Mouse (Mus musculus): ENCODE data around the gene 1600002K03Rik. TPM values are rescaled to one million over a fixed set of nuclear protein-coding genes. Genes with fewer than 3 reads are reported as not detected.

Gene 1600002K03Rik
- polyA plus RNA-seq, 1 experiment from 2014 or later, result 15.3 TPM

- 50% methylated on average over 6 of the region's 6 CpGs for WGBS
- Histone ChIP-seq H3K9me3 (ENCODE audit: low read length) (no peaks in the 10 kb centered on the region), H3K27ac (ENCODE audit: low read length) (no peak overlapping the region), H3K4me1 (ENCODE audit: insufficient read depth, low read length) (peaks cover 15% of the 10 kb centered on the region), H3K4me2 (replicated peaks; ENCODE audit: low read depth, low read length) (peak overlapping the region; percentile 71), H3K36me3 (ENCODE audit: insufficient read depth, low read length) (peaks cover 3% of the 10 kb centered on the region; the same call in 1 of the 2 replicates), H3K4me3 (ENCODE audit: low read length) (peak overlapping the region; percentile 53), H3K9ac (replicated peaks; ENCODE audit: low read length) (peak overlapping the region; percentile 75), H3K27me3 (ENCODE audit: insufficient read depth, low read length) (no peaks in the 10 kb centered on the region)
- no peak for ATAC-seq (ENCODE audit: low FRiP score, low TSS enrichment)
These were observed 7.5 kb downstream of the 1600002K03Rik start for GRCm38 (mm10) chr10:80180288-80180687.

GRCm38 (mm10) chr10:80180823-80181222, 8.1 kb downstream of the 1600002K03Rik start:
- Histone ChIP-seq H3K9ac (replicated peaks; ENCODE audit: low read length) (peak overlapping the region; percentile 75), H3K9me3 (ENCODE audit: low read length) (no peaks in the 10 kb centered on the region), H3K4me2 (replicated peaks; ENCODE audit: low read depth, low read length) (peak overlapping the region; percentile 71), H3K4me1 (ENCODE audit: insufficient read depth, low read length) (peaks cover 15% of the 10 kb centered on the region), H3K27ac (ENCODE audit: low read length) (no peak overlapping the region), H3K36me3 (ENCODE audit: insufficient read depth, low read length) (peaks cover 3% of the 10 kb centered on the region; the same call in 1 of the 2 replicates), H3K27me3 (ENCODE audit: insufficient read depth, low read length) (no peaks in the 10 kb centered on the region; the same call in 1 of the 2 replicates), H3K4me3 (ENCODE audit: low read length) (peak overlapping the region; percentile 53; the same call in 1 of the 2 replicates)
- 38% methylated on average over 5 of the region's 5 CpGs for WGBS
- no peak for ATAC-seq (ENCODE audit: low FRiP score, low TSS enrichment)

DNA sequence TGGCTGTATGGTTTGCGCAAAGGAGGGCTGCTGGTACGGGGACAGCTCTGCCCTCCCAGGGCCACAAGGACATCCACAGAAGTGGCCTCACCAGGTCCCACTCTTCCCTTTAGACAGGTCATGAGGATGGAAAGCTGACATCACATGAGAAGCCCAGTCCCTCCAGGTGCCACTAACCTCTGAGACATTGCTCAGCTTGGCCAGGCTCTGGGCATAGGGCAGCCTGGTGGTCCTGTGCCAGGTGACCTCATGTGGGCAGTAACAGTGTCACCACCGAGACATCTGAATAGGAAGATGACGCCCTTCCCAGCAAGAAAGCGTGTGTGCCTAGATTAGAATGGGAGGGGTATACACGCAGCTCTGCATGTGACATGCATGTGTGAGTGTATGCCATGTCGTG, 9.8 kb downstream of the 1600002K03Rik start:
- Histone ChIP-seq H3K4me3 (ENCODE audit: low read length) (no peak overlapping the region), H3K4me2 (replicated peaks; ENCODE audit: low read depth, low read length) (no peak overlapping the region), H3K27ac (ENCODE audit: low read length) (no peak overlapping the region), H3K4me1 (ENCODE audit: insufficient read depth, low read length) (peaks cover 15% of the 10 kb centered on the region), H3K27me3 (ENCODE audit: insufficient read depth, low read length) (no peaks in the 10 kb centered on the region; the same call in 1 of the 2 replicates), H3K9ac (replicated peaks; ENCODE audit: low read length) (no peak overlapping the region), H3K9me3 (ENCODE audit: low read length) (no peaks in the 10 kb centered on the region), H3K36me3 (ENCODE audit: insufficient read depth, low read length) (peaks cover 3% of the 10 kb centered on the region; the same call in 1 of the 2 replicates)
- no peak for ATAC-seq (ENCODE audit: low FRiP score, low TSS enrichment)
- 88% methylated on average over 7 of the region's 7 CpGs for WGBS

DNA sequence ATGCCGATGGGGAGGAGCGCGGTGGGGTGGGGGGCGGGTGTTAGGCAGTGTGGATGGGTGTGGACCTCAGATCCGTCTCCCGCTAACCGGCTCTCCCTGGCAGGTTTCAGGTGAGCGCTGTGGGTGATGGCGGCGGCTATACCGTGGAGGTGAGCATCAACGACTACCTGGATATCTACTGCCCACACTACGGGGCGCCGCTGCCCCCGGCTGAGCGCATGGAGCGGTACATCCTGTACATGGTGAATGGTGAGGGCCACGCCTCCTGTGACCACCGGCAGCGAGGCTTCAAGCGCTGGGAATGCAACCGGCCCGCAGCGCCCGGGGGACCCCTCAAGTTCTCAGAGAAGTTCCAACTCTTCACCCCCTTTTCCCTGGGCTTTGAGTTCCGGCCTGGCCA, 13.9 kb downstream of the 1600002K03Rik start:
- Histone ChIP-seq H3K4me1 (ENCODE audit: insufficient read depth, low read length) (peaks cover 12% of the 10 kb centered on the region), H3K36me3 (ENCODE audit: insufficient read depth, low read length) (peaks cover 5% of the 10 kb centered on the region; the same call in 1 of the 2 replicates), H3K4me2 (replicated peaks; ENCODE audit: low read depth, low read length) (no peak overlapping the region), H3K9me3 (ENCODE audit: low read length) (no peaks in the 10 kb centered on the region), H3K4me3 (ENCODE audit: low read length) (no peak overlapping the region), H3K27me3 (ENCODE audit: insufficient read depth, low read length) (peaks cover 31% of the 10 kb centered on the region), H3K27ac (ENCODE audit: low read length) (no peak overlapping the region), H3K9ac (replicated peaks; ENCODE audit: low read length) (no peak overlapping the region)
- ATAC-seq (ENCODE audit: low FRiP score, low TSS enrichment), result no peak
- 40% methylated on average over 27 of the region's 27 CpGs for WGBS

GRCm38 (mm10) chr10:80187739-80188138, 15.0 kb downstream of the 1600002K03Rik start:
- no peak for ATAC-seq (ENCODE audit: low FRiP score, low TSS enrichment)
- Histone ChIP-seq H3K36me3 (ENCODE audit: insufficient read depth, low read length) (0 out of 2 replicates have a peak, but pooled peaks cover 2% of the 10 kb centered on the region), H3K4me1 (ENCODE audit: insufficient read depth, low read length) (peaks cover 12% of the 10 kb centered on the region), H3K4me3 (ENCODE audit: low read length) (no peak overlapping the region), H3K27ac (ENCODE audit: low read length) (no peak overlapping the region), H3K9me3 (ENCODE audit: low read length) (no peaks in the 10 kb centered on the region), H3K4me2 (replicated peaks; ENCODE audit: low read depth, low read length) (no peak overlapping the region), H3K9ac (replicated peaks; ENCODE audit: low read length) (no peak overlapping the region), H3K27me3 (ENCODE audit: insufficient read depth, low read length) (peaks cover 35% of the 10 kb centered on the region)
- 85% methylated on average over 10 of the region's 10 CpGs for WGBS

GRCm38 (mm10) chr10:80188453-80189024, 15.8 kb downstream of the 1600002K03Rik start:
- H3K4me3 ChIP-seq (ENCODE audit: low read length), result no peak overlapping the region
- no peaks in the 10 kb centered on the region for H3K9me3 ChIP-seq (ENCODE audit: low read length)
- H3K9ac ChIP-seq (replicated peaks; ENCODE audit: low read length), result no peak overlapping the region
- ATAC-seq (ENCODE audit: low FRiP score, low TSS enrichment), result no peak
- no peak overlapping the region for H3K4me2 ChIP-seq (replicated peaks; ENCODE audit: low read depth, low read length)
- no peak overlapping the region for H3K27ac ChIP-seq (ENCODE audit: low read length)
- H3K36me3 ChIP-seq (ENCODE audit: insufficient read depth, low read length), result 0 out of 2 replicates have a peak, but pooled peaks cover 2% of the 10 kb centered on the region
- 76% methylated on average over 15 of the region's 15 CpGs for WGBS
- H3K27me3 ChIP-seq (ENCODE audit: insufficient read depth, low read length), result peaks cover 35% of the 10 kb centered on the region
- H3K4me1 ChIP-seq (ENCODE audit: insufficient read depth, low read length), result peaks cover 12% of the 10 kb centered on the region

GRCm38 (mm10) chr10:80189999-80190398, 17.3 kb downstream of the 1600002K03Rik start:
- H3K27ac ChIP-seq (ENCODE audit: low read length), result no peak overlapping the region
- H3K4me1 ChIP-seq (ENCODE audit: insufficient read depth, low read length), result peaks cover 12% of the 10 kb centered on the region
- H3K4me3 ChIP-seq (ENCODE audit: low read length), result peak overlapping the region; percentile 50
- peak overlapping the region; percentile 74 for H3K4me2 ChIP-seq (replicated peaks; ENCODE audit: low read depth, low read length)
- H3K9me3 ChIP-seq (ENCODE audit: low read length), result no peaks in the 10 kb centered on the region
- H3K27me3 ChIP-seq (ENCODE audit: insufficient read depth, low read length), result peaks cover 35% of the 10 kb centered on the region
- 7% methylated on average over 21 of the region's 21 CpGs for WGBS
- 0 out of 2 replicates have a peak, but pooled peaks cover 2% of the 10 kb centered on the region for H3K36me3 ChIP-seq (ENCODE audit: insufficient read depth, low read length)
- peak overlapping the region; percentile 55 for H3K9ac ChIP-seq (replicated peaks; ENCODE audit: low read length)
- no peak for ATAC-seq (ENCODE audit: low FRiP score, low TSS enrichment)

DNA sequence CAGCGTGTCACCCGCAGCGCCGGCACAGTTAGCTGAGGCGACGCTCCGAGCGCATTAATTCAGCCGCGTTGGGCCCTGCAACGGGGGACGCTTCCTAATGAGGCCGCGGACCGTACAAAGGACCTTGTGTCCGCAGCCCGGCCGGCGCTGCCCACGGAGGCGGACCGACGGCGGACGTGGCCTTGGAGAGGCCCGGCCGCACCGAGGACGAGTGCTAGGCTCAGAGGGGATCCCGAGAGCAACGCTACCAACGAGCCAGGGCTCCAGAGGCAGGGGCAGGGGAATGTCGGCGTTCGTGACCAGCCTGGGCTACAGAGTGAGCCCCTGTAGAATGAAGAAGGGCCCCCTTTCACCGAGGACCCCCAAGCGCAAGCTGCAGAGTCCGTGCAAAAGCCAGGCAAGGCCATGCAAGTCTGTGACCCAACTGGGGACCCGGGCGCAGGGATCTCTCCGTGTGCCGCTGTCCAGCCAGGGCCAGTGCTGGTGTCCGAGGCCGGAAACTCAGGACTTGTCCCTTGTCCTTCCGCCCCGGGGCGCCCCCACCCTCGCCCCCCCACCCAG, 17.8 kb downstream of the 1600002K03Rik start:
- Histone ChIP-seq H3K27ac (ENCODE audit: low read length) (no peak overlapping the region), H3K4me1 (ENCODE audit: insufficient read depth, low read length) (peaks cover 12% of the 10 kb centered on the region), H3K4me3 (ENCODE audit: low read length) (peak overlapping the region; percentile 50), H3K9ac (replicated peaks; ENCODE audit: low read length) (peak overlapping the region; percentile 55), H3K27me3 (ENCODE audit: insufficient read depth, low read length) (peaks cover 35% of the 10 kb centered on the region), H3K4me2 (replicated peaks; ENCODE audit: low read depth, low read length) (peak overlapping the region; percentile 74), H3K9me3 (ENCODE audit: low read length) (no peaks in the 10 kb centered on the region), H3K36me3 (ENCODE audit: insufficient read depth, low read length) (0 out of 2 replicates have a peak, but pooled peaks cover 2% of the 10 kb centered on the region)
- under 1% methylated on average over 48 of the region's 48 CpGs for WGBS
- ATAC-seq (ENCODE audit: low FRiP score, low TSS enrichment), result peak; percentile 57; the same call in 1 of the 2 replicates

DNA sequence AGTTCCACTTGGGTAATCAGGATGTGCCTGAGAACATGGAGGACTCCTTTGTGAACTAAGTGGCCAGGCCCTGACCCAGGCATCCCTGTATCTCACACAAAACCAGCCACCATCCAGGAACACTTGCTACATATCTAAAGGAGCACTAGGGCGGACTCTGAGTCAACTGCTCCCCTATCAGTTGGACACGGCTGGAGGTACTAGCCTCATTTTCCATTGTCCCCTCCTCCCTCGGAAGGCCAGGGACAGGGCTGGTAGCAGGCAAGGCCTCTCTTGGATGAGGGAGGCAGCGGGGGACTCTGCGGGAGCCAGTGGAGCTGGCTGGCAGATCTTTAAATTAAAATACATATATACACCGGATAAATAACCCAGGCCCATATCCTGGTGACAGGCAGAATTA, 21.2 kb downstream of the 1600002K03Rik start:
- ATAC-seq (ENCODE audit: low FRiP score, low TSS enrichment), result no peak
- H3K9me3 ChIP-seq (ENCODE audit: low read length), result no peaks in the 10 kb centered on the region
- H3K9ac ChIP-seq (replicated peaks; ENCODE audit: low read length), result no peak overlapping the region
- no peaks in the 10 kb centered on the region for H3K36me3 ChIP-seq (ENCODE audit: insufficient read depth, low read length)
- peaks cover 28% of the 10 kb centered on the region for H3K27me3 ChIP-seq (ENCODE audit: insufficient read depth, low read length)
- no peak overlapping the region for H3K4me3 ChIP-seq (ENCODE audit: low read length)
- WGBS, result 80% methylated on average over 6 of the region's 6 CpGs
- H3K27ac ChIP-seq (ENCODE audit: low read length), result no peak overlapping the region
- no peak overlapping the region for H3K4me2 ChIP-seq (replicated peaks; ENCODE audit: low read depth, low read length)
- H3K4me1 ChIP-seq (ENCODE audit: insufficient read depth, low read length), result peaks cover 19% of the 10 kb centered on the region

- Histone ChIP-seq H3K27me3 (ENCODE audit: insufficient read depth, low read length) (peaks cover 24% of the 10 kb centered on the region), H3K9me3 (ENCODE audit: low read length) (no peaks in the 10 kb centered on the region), H3K36me3 (ENCODE audit: insufficient read depth, low read length) (no peaks in the 10 kb centered on the region), H3K9ac (replicated peaks; ENCODE audit: low read length) (no peak overlapping the region), H3K4me3 (ENCODE audit: low read length) (no peak overlapping the region), H3K27ac (ENCODE audit: low read length) (no peak overlapping the region), H3K4me2 (replicated peaks; ENCODE audit: low read depth, low read length) (no peak overlapping the region), H3K4me1 (ENCODE audit: insufficient read depth, low read length) (peaks cover 19% of the 10 kb centered on the region)
- 63% methylated on average over 8 of the region's 8 CpGs for WGBS
- no peak for ATAC-seq (ENCODE audit: low FRiP score, low TSS enrichment)
These were observed 21.7 kb downstream of the 1600002K03Rik start for GRCm38 (mm10) chr10:80194441-80194840.
